Mouse (Mus musculus): ENCODE results near the gene Fgd5. TPM values are rescaled to one million over a fixed set of nuclear protein-coding genes. Genes with fewer than 3 reads are reported as not detected.

Gene Fgd5
- polyA plus RNA-seq, 1 experiment, result 5.6 TPM

DNA sequence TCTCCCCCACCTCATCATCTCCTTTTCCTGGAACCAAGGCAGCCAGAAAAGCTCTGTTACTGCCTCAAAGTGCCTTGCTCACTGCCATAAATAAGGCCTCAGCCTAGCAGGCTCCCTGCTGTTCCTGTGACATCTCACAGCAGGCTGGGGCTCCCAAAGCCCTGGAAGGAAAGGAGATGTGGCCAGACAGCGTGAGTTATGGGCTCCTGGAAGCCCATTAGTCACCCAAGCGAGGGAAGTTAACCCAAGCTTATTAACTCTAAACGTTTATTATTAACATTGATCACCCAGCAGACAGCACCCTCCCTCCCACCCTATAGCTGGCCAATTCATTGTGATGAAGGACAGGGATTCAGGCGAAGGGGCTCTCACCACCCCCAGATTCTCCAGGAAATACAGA, 15.2 kb upstream of the Fgd5 start:
- WGBS, result 62% methylated on average over 4 of the region's 4 CpGs
- no peaks in the 10 kb centered on the region for H3K27me3 ChIP-seq (ENCODE audit: control insufficient read depth, insufficient read depth, low read length)
- H3K27ac ChIP-seq (ENCODE audit: control insufficient read depth, insufficient read depth, low read length), result no peak overlapping the region
- H3K4me1 ChIP-seq (replicated peaks; ENCODE audit: control insufficient read depth, insufficient read depth, low read length), result no peaks in the 10 kb centered on the region
- no peaks in the 10 kb centered on the region for H3K36me3 ChIP-seq (ENCODE audit: control insufficient read depth, insufficient read depth, low read length)
- H3K4me3 ChIP-seq (ENCODE audit: control insufficient read depth, insufficient read depth, low read length), result no peak overlapping the region
- TF ChIP-seq POLR2A (IDR thresholded peaks at IDR 0.05; ENCODE audit: control insufficient read depth, extremely low read depth, insufficient read depth, low read length, poor library complexity) (no peak), CTCF (IDR thresholded peaks at IDR 0.05; ENCODE audit: borderline replicate concordance, control insufficient read depth, extremely low read depth, insufficient read depth, low read length, poor library complexity) (no peak)
- DNase-seq, result no peak

DNA sequence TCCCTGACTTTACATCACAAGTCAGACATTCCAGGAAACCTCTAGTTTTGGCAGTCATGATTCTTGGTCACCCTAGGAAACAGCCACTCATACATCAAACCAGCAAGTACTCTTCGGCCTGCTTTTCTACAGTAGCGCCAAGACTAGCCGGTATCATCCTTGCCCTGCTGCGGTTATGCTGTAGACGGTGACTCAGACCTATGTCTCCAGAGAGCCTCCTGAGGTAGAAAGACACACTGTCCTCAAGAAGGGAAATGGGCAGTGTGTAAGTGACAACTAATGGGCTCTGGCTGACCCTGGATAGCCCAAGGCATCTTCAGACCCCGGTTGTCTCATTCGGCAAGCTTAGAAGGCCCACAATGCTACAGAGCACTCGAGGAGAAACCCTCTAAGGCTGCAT, 13.6 kb upstream of the Fgd5 start:
- 91% methylated on average over 8 of the region's 8 CpGs for WGBS
- H3K4me3 ChIP-seq (ENCODE audit: control insufficient read depth, insufficient read depth, low read length), result no peak overlapping the region
- no peak for DNase-seq
- H3K4me1 ChIP-seq (replicated peaks; ENCODE audit: control insufficient read depth, insufficient read depth, low read length), result no peaks in the 10 kb centered on the region
- H3K27ac ChIP-seq (ENCODE audit: control insufficient read depth, insufficient read depth, low read length), result no peak overlapping the region
- H3K27me3 ChIP-seq (ENCODE audit: control insufficient read depth, insufficient read depth, low read length), result no peaks in the 10 kb centered on the region
- no peaks in the 10 kb centered on the region for H3K36me3 ChIP-seq (ENCODE audit: control insufficient read depth, insufficient read depth, low read length)
- no peak for TF ChIP-seq CTCF (IDR thresholded peaks at IDR 0.05; ENCODE audit: borderline replicate concordance, control insufficient read depth, extremely low read depth, insufficient read depth, low read length, poor library complexity)
- TF ChIP-seq POLR2A (IDR thresholded peaks at IDR 0.05; ENCODE audit: control insufficient read depth, extremely low read depth, insufficient read depth, low read length, poor library complexity), result no peak

DNA sequence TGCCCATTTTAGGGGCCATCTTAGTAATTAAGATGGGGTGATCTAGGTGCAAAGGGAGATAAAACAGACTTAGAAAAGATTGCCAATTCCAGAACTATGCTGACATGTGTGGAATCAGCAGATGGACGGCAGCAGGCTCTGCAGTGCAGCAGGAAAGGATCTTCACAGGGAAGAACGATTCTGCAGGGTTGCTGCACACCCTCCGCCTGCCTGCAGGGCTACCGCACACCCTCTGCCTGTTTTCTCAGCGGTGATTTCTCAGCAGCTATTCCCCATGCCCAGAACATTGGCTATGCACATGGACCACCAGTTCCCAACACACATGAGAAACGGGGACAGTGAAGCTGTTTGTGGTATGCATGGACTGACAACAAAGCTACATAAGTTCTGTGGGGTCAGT, 12.7 kb upstream of the Fgd5 start:
- TF ChIP-seq POLR2A (IDR thresholded peaks at IDR 0.05; ENCODE audit: control insufficient read depth, extremely low read depth, insufficient read depth, low read length, poor library complexity), result no peak
- no peak for TF ChIP-seq CTCF (IDR thresholded peaks at IDR 0.05; ENCODE audit: borderline replicate concordance, control insufficient read depth, extremely low read depth, insufficient read depth, low read length, poor library complexity)
- Histone ChIP-seq H3K27me3 (ENCODE audit: control insufficient read depth, insufficient read depth, low read length) (no peaks in the 10 kb centered on the region), H3K4me3 (ENCODE audit: control insufficient read depth, insufficient read depth, low read length) (no peak overlapping the region), H3K4me1 (replicated peaks; ENCODE audit: control insufficient read depth, insufficient read depth, low read length) (no peaks in the 10 kb centered on the region), H3K27ac (ENCODE audit: control insufficient read depth, insufficient read depth, low read length) (no peak overlapping the region), H3K36me3 (ENCODE audit: control insufficient read depth, insufficient read depth, low read length) (no peaks in the 10 kb centered on the region)
- 84% methylated on average over 6 of the region's 6 CpGs for WGBS
- no peak for DNase-seq

DNA sequence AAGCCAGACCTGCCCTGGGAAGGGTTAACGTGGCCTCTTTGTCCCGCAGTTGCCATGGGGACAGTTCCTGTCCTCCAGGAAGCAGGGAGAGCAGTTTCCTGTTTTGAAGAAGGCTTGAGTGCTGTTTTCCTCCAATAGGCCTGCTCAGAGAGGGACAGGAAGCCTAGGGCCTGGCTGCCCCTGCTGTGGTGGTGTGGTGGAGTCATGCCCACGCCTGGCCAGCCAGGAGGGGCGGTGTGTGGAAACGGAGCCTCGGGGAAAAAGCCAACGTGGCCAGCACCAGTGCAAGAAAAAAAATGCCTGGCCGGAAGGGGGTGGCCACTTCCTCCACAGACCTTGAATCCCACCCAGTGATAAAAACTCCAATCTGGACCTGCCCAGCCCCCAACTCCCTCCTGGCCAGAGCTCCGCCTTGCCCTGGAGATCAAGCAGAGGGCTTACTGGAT, 6.5 kb upstream of the Fgd5 start:
- Histone ChIP-seq H3K4me3 (ENCODE audit: control insufficient read depth, insufficient read depth, low read length) (no peak overlapping the region), H3K27me3 (ENCODE audit: control insufficient read depth, insufficient read depth, low read length) (no peaks in the 10 kb centered on the region; the same call in 1 of the 2 replicates), H3K4me1 (replicated peaks; ENCODE audit: control insufficient read depth, insufficient read depth, low read length) (peaks cover 11% of the 10 kb centered on the region), H3K36me3 (ENCODE audit: control insufficient read depth, insufficient read depth, low read length) (no peaks in the 10 kb centered on the region), H3K27ac (ENCODE audit: control insufficient read depth, insufficient read depth, low read length) (no peak overlapping the region)
- TF ChIP-seq CTCF (IDR thresholded peaks at IDR 0.05; ENCODE audit: borderline replicate concordance, control insufficient read depth, extremely low read depth, insufficient read depth, low read length, poor library complexity) (no peak), POLR2A (IDR thresholded peaks at IDR 0.05; ENCODE audit: control insufficient read depth, extremely low read depth, insufficient read depth, low read length, poor library complexity) (no peak)
- 20% methylated on average over 9 of the region's 9 CpGs for WGBS
- no peak for DNase-seq

GRCm38 (mm10) chr6:91973972-91974371, 4.7 kb upstream of the Fgd5 start:
- no peaks in the 10 kb centered on the region for H3K36me3 ChIP-seq (ENCODE audit: control insufficient read depth, insufficient read depth, low read length)
- 67% methylated on average over 6 of the region's 6 CpGs for WGBS
- H3K27me3 ChIP-seq (ENCODE audit: control insufficient read depth, insufficient read depth, low read length), result no peaks in the 10 kb centered on the region; the same call in 1 of the 2 replicates
- no peak overlapping the region for H3K27ac ChIP-seq (ENCODE audit: control insufficient read depth, insufficient read depth, low read length)
- no peak overlapping the region for H3K4me3 ChIP-seq (ENCODE audit: control insufficient read depth, insufficient read depth, low read length)
- H3K4me1 ChIP-seq (replicated peaks; ENCODE audit: control insufficient read depth, insufficient read depth, low read length), result peaks cover 11% of the 10 kb centered on the region
- no peak for TF ChIP-seq POLR2A (IDR thresholded peaks at IDR 0.05; ENCODE audit: control insufficient read depth, extremely low read depth, insufficient read depth, low read length, poor library complexity)
- no peak for TF ChIP-seq CTCF (IDR thresholded peaks at IDR 0.05; ENCODE audit: borderline replicate concordance, control insufficient read depth, extremely low read depth, insufficient read depth, low read length, poor library complexity)
- no peak for DNase-seq

- DNase-seq, result no peak
- H3K36me3 ChIP-seq (ENCODE audit: control insufficient read depth, insufficient read depth, low read length), result no peaks in the 10 kb centered on the region
- H3K27ac ChIP-seq (ENCODE audit: control insufficient read depth, insufficient read depth, low read length), result no peak overlapping the region
- H3K4me1 ChIP-seq (replicated peaks; ENCODE audit: control insufficient read depth, insufficient read depth, low read length), result no peaks in the 10 kb centered on the region
- WGBS, result 3% methylated on average over 23 of the region's 23 CpGs
- TF ChIP-seq POLR2A (IDR thresholded peaks at IDR 0.05; ENCODE audit: control insufficient read depth, extremely low read depth, insufficient read depth, low read length, poor library complexity) (no peak), CTCF (IDR thresholded peaks at IDR 0.05; ENCODE audit: borderline replicate concordance, control insufficient read depth, extremely low read depth, insufficient read depth, low read length, poor library complexity) (no peak)
- H3K4me3 ChIP-seq (ENCODE audit: control insufficient read depth, insufficient read depth, low read length), result peak overlapping the region; percentile 13
- no peaks in the 10 kb centered on the region; the same call in 1 of the 2 replicates for H3K27me3 ChIP-seq (ENCODE audit: control insufficient read depth, insufficient read depth, low read length)
Measured at GRCm38 (mm10) chr6:91979301-91979996, 771 bp downstream of the Fgd5 start.

All from thymus, adult 2 months (tissue).